In genomic region chr9:99873721-99874120, GRCm38 (mm10) we compare ENCODE assay signal across 28 mouse cellular contexts. TPM values are rescaled to one million over a fixed set of nuclear protein-coding genes. Genes with fewer than 3 reads are reported as not detected.
DNase-seq lines count a peak whose midpoint lies in the region; ATAC-seq and TF ChIP-seq lines count a peak whose summit lies in the region.
"Had no signal": no experiment of that assay in that cellular context is flagged by ENCODE, and none has a peak within 500 bp of the region (broad histone marks: within the 10 kb centered on the region; RNA-seq: fewer than 3 reads in every experiment).

No protein-coding gene starts in this region.

- H3K27ac ChIP-seq in hindbrain, embryonic 10.5 days = no peak overlapping the region
- no peak overlapping the region for H3K27ac ChIP-seq in hindbrain, postnatal 0 days
- peak overlapping the region; percentile 40 for H3K27ac ChIP-seq in hindbrain, embryonic 13.5 days
- H3K27ac ChIP-seq in limb, embryonic 11.5 days (replicated peaks; ENCODE audit: low read depth, low read length) = no peak overlapping the region
- H3K27ac ChIP-seq in midbrain, embryonic 16.5 days (ENCODE audit: low read length) = peak overlapping the region; percentile 87
- H3K27ac ChIP-seq: embryonic facial prominence, embryonic 15.5 days; heart, embryonic 15.5 days; layer of hippocampus, adult 2 months had no signal

- H3K9ac ChIP-seq in hindbrain, postnatal 0 days (replicated peaks; ENCODE audit: low read length) = no peak overlapping the region
- H3K9ac ChIP-seq in hindbrain, embryonic 13.5 days = no peak overlapping the region
- no peak overlapping the region for H3K9ac ChIP-seq in limb, embryonic 11.5 days (ENCODE audit: low read length)
- peak overlapping the region; percentile 55 for H3K9ac ChIP-seq in midbrain, embryonic 16.5 days (ENCODE audit: low read depth, low read length)
- H3K9ac ChIP-seq: embryonic facial prominence, embryonic 15.5 days; heart, embryonic 15.5 days; liver, postnatal 0 days had no signal

- H3K36me3 ChIP-seq in hindbrain, embryonic 10.5 days = no peaks in the 10 kb centered on the region
- no peaks in the 10 kb centered on the region for H3K36me3 ChIP-seq in hindbrain, postnatal 0 days (ENCODE audit: insufficient read depth, low read length)
- H3K36me3 ChIP-seq in hindbrain, embryonic 13.5 days = no peaks in the 10 kb centered on the region
- no peaks in the 10 kb centered on the region for H3K36me3 ChIP-seq in limb, embryonic 11.5 days (ENCODE audit: control insufficient read depth, insufficient read depth, low read length)
- H3K36me3 ChIP-seq in midbrain, embryonic 16.5 days (ENCODE audit: control insufficient read depth, insufficient read depth, low read length) = no peaks in the 10 kb centered on the region
- H3K36me3 ChIP-seq: embryonic facial prominence, embryonic 15.5 days; heart, embryonic 15.5 days had no signal

- no peak for TF ChIP-seq CTCF in hindbrain, postnatal 0 days (IDR thresholded peaks at IDR 0.05; ENCODE audit: low read depth)

- H3K4me2 ChIP-seq in hindbrain, postnatal 0 days (ENCODE audit: low read depth, low read length) = no peak overlapping the region
- no peak overlapping the region for H3K4me2 ChIP-seq in hindbrain, embryonic 13.5 days
- H3K4me2 ChIP-seq in limb, embryonic 11.5 days (ENCODE audit: low read depth, severe bottlenecking) = no peak overlapping the region
- H3K4me2 ChIP-seq in midbrain, embryonic 16.5 days (ENCODE audit: low read length) = peak overlapping the region; percentile 52
- H3K4me2 ChIP-seq: embryonic facial prominence, embryonic 15.5 days; heart, embryonic 15.5 days had no signal

- H3K27me3 ChIP-seq in hindbrain, embryonic 10.5 days (ENCODE audit: insufficient read depth, poor library complexity, severe bottlenecking) = peaks cover 100% of the 10 kb centered on the region
- peaks cover 92% of the 10 kb centered on the region for H3K27me3 ChIP-seq in hindbrain, postnatal 0 days (ENCODE audit: insufficient read depth, low read length)
- peaks cover 100% of the 10 kb centered on the region for H3K27me3 ChIP-seq in hindbrain, embryonic 13.5 days
- peaks cover 94% of the 10 kb centered on the region for H3K27me3 ChIP-seq in limb, embryonic 11.5 days (ENCODE audit: control insufficient read depth, insufficient read depth, low read length)
- peaks cover 38% of the 10 kb centered on the region for H3K27me3 ChIP-seq in midbrain, embryonic 16.5 days (ENCODE audit: control insufficient read depth, insufficient read depth, low read depth, low read length)

- H3K9me3 ChIP-seq in hindbrain, embryonic 10.5 days = no peaks in the 10 kb centered on the region
- H3K9me3 ChIP-seq in hindbrain, postnatal 0 days (ENCODE audit: low read length) = no peaks in the 10 kb centered on the region
- H3K9me3 ChIP-seq in hindbrain, embryonic 13.5 days = no peaks in the 10 kb centered on the region
- no peaks in the 10 kb centered on the region for H3K9me3 ChIP-seq in limb, embryonic 11.5 days (ENCODE audit: control insufficient read depth, low read length)
- H3K9me3 ChIP-seq in midbrain, embryonic 16.5 days (replicated peaks; ENCODE audit: control insufficient read depth, low read length, poor library complexity, severe bottlenecking) = no peaks in the 10 kb centered on the region
- H3K9me3 ChIP-seq: embryonic facial prominence, embryonic 15.5 days; heart, embryonic 15.5 days had no signal

- peaks cover 74% of the 10 kb centered on the region for H3K4me1 ChIP-seq in hindbrain, embryonic 10.5 days (replicated peaks)
- H3K4me1 ChIP-seq in hindbrain, postnatal 0 days (ENCODE audit: insufficient read depth, low read length) = 0 out of 2 replicates have a peak, but pooled peaks cover 4% of the 10 kb centered on the region
- H3K4me1 ChIP-seq in hindbrain, embryonic 13.5 days (replicated peaks) = peaks cover 58% of the 10 kb centered on the region
- peaks cover 13% of the 10 kb centered on the region; the same call in 1 of the 2 replicates for H3K4me1 ChIP-seq in limb, embryonic 11.5 days (ENCODE audit: control insufficient read depth, insufficient read depth, low read length)
- peaks cover 22% of the 10 kb centered on the region for H3K4me1 ChIP-seq in midbrain, embryonic 16.5 days (ENCODE audit: control insufficient read depth, insufficient read depth, low read length)

- WGBS in hindbrain, embryonic 10.5 days = under 1% methylated on average over 2 of the region's 2 CpGs
- 3% methylated on average over 2 of the region's 2 CpGs for WGBS in hindbrain, postnatal 0 days
- 4% methylated on average over 2 of the region's 2 CpGs for WGBS in hindbrain, embryonic 13.5 days
- 5% methylated on average over 2 of the region's 2 CpGs for WGBS in limb, embryonic 11.5 days
- 14% methylated on average over 2 of the region's 2 CpGs for WGBS in midbrain, embryonic 16.5 days

- no peak overlapping the region for H3K4me3 ChIP-seq in hindbrain, embryonic 10.5 days
- H3K4me3 ChIP-seq in hindbrain, postnatal 0 days (ENCODE audit: low read length) = no peak overlapping the region
- peak overlapping the region; percentile 30 for H3K4me3 ChIP-seq in hindbrain, embryonic 13.5 days
- H3K4me3 ChIP-seq in limb, embryonic 11.5 days (ENCODE audit: low read depth, low read length) = no peak overlapping the region
- H3K4me3 ChIP-seq in midbrain, embryonic 16.5 days (ENCODE audit: low read depth, low read length) = peak overlapping the region; percentile 38
- H3K4me3 ChIP-seq: embryonic facial prominence, embryonic 15.5 days; heart, embryonic 15.5 days; layer of hippocampus, adult 2 months had no signal

- peak; percentile 43 for DNase-seq in hindbrain, embryonic 10.5 days (ENCODE audit: low spot score)
- no peak for DNase-seq in hindbrain, postnatal 0 days (ENCODE audit: low spot score)
- peak; percentile 57 for DNase-seq in limb, embryonic 11.5 days (ENCODE audit: low spot score)
- DNase-seq in liver = no peak
- no peak for DNase-seq in kidney, postnatal 25 days
- DNase-seq: cerebellum, adult 9-10 months; gastrocnemius, postnatal 10 days; heart, adult 18-20 months; kidney, adult 2 months; kidney, postnatal 10 days; layer of hippocampus, postnatal 36 days; liver, postnatal 0 days; lung, postnatal 14 days; right cerebral cortex, adult 18-20 months; thymus, postnatal 25 days had no signal

- ATAC-seq in hindbrain, postnatal 0 days = no peak
- no peak for ATAC-seq in hindbrain, embryonic 13.5 days (ENCODE audit: low FRiP score)
- no peak for ATAC-seq in limb, embryonic 11.5 days (ENCODE audit: insufficient number of reproducible peaks, low FRiP score, low TSS enrichment, low read depth)
- ATAC-seq in midbrain, embryonic 16.5 days = no peak
- ATAC-seq: liver, postnatal 0 days had no signal

RNA-seq across cellular contexts. Expression of gene Sox14, which starts 2.2 kb away (rescaled TPM):
- 1.4 and 3.3 TPM in 2 replicates for polyA plus RNA-seq in hindbrain, embryonic 10.5 days (2016; fragmentation: Nextera tagmentation; extraction: Ambion mirVana)
- total RNA-seq in hindbrain, postnatal 0 days (2014; rRNA removed) = 7.0 and 7.3 TPM in 2 replicates
- 5.5 and 7.1 TPM in 2 replicates for polyA plus RNA-seq in hindbrain, postnatal 0 days (2015; fragmentation: Nextera tagmentation; extraction: Ambion mirVana)
- 23.9 and 24.5 TPM in 2 replicates for polyA plus RNA-seq in hindbrain, embryonic 13.5 days (2015; fragmentation: Nextera tagmentation; extraction: Ambion mirVana)
- polyA plus RNA-seq in limb, embryonic 11.5 days (2014; fragmentation: Nextera tagmentation; extraction: Ambion mirVana) = 0.14 and 0.20 TPM in 2 replicates
- 60.0 and 76.6 TPM in 2 replicates for polyA plus RNA-seq in midbrain, embryonic 16.5 days (2015; fragmentation: Nextera tagmentation; extraction: Ambion mirVana)
- total RNA-seq: adrenal gland, adult 18-20 months; common myeloid progenitor, adult 5-6 weeks; gastrocnemius, postnatal 10 days; heart, adult 18-20 months; layer of hippocampus, adult 2 months; layer of hippocampus, postnatal 36 days; left cerebral cortex, postnatal 25 days; liver, adult 2 months; megakaryocyte, adult 5-6 weeks had no signal
- polyA plus RNA-seq: C2C12; frontal cortex, adult 2 months; heart, embryonic 15.5 days; kidney, adult 2 months; liver, adult 2 months; liver, postnatal 0 days; small intestine, adult 2 months had no signal

Comparison
In these comparisons a context has a peak if more than half of its experiments do, and no peak if none do; other contexts are left out.
1. DNase-seq: peak in hindbrain, embryonic 10.5 days (single experiment) and limb, embryonic 11.5 days (single experiment); none in hindbrain, postnatal 0 days (single experiment), liver (single experiment) and kidney, postnatal 25 days (0 of 2).
2. H3K27ac ChIP-seq: peak in hindbrain, embryonic 13.5 days (single experiment) and midbrain, embryonic 16.5 days (single experiment); none in hindbrain, embryonic 10.5 days (single experiment), hindbrain, postnatal 0 days (single experiment) and limb, embryonic 11.5 days (single experiment).
3. H3K4me3 ChIP-seq: peak in hindbrain, embryonic 13.5 days (single experiment) and midbrain, embryonic 16.5 days (single experiment); none in hindbrain, embryonic 10.5 days (single experiment), hindbrain, postnatal 0 days (single experiment) and limb, embryonic 11.5 days (single experiment).